Mouse (Mus musculus): ENCODE results near the gene Skiv2l.

DNA sequence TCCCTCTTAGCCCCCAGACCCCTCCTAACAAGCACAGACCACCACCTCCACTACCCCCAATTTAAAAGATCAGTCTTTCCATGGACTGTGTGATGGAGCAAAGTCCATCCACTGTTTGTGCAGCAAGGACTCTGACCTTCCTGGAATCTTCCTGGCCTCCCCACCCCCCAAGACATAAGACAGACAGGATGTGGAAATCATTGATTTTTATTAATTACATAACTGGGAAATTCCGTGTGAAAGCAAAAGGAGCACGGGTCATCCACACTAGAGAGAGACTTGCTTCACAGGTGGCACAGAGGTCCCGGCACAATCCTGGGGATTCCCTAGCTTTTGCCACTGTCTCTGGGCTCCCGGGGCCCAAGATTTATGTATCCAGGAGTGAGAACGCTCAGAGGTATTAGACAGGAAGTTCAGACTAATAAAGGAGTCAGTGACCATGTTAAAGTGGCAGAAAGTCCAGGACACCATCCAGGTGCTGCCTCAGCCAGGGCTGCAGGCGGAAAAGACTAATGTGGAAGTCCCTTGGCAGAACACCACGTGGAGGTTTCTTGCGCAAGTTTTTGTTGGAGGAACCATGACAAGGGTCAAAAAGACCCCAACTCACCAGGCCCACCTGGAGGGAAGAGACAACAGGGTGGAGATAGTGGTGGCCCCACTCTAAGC, 12.5 kb upstream of the Skiv2l start, which contains the start of gene Cfb:
- TF ChIP-seq POLR2A (IDR thresholded peaks at IDR 0.05; ENCODE audit: low read depth, low read length) (no peak), CTCF (IDR thresholded peaks at IDR 0.05; ENCODE audit: extremely low read depth, insufficient read length, insufficient replicate concordance, low read depth, low read length) (0 out of 2 replicates have a peak, but pooled peaks have one; percentile 8)

All from small intestine, adult 2 months (tissue).